Mouse (Mus musculus) testis, postnatal 14 days (tissue): Measurements from ENCODE around the gene Mtmr2.
A peak's percentile ranks its signal among the peaks of the same experiment; 100 is the strongest.

ENCODE experiments used
- DNase-seq: peaks from one replicate; pipeline ENCODE4 v3.0.0; 2021; ENCODE audit warnings: low spot score

Mtmr2 gene

GRCm38 (mm10) chr9:13807657-13808056 is 59.4 kb downstream of the Mtmr2 start:
- no peak for DNase-seq

- no peak for DNase-seq
Measured at GRCm38 (mm10) chr9:13809937-13810336, 61.7 kb downstream of the Mtmr2 start.

GRCm38 (mm10) chr9:13818369-13818768 is 70.2 kb downstream of the Mtmr2 start:
- DNase-seq: no peak

- DNase-seq: no peak
Measured at GRCm38 (mm10) chr9:13820774-13821173, 72.6 kb downstream of the Mtmr2 start.

GRCm38 (mm10) chr9:13825896-13826295 is 77.7 kb downstream of the Mtmr2 start:
- no peak for DNase-seq

- peak; percentile 82 for DNase-seq
Measured at GRCm38 (mm10) chr9:13826391-13826805, 78.2 kb downstream of the Mtmr2 start.

- DNase-seq: peak; percentile 97
Measured at GRCm38 (mm10) chr9:13826832-13827405, 78.7 kb downstream of the Mtmr2 start, which contains the start of gene Cep57. Gene Cep57, minus strand, starts transcription at chr9:13827107.

- DNase-seq: peak; percentile 100
Measured at GRCm38 (mm10) chr9:13827406-13828086, 79.3 kb downstream of the Mtmr2 start, which contains the start of gene Fam76b. Gene Fam76b, plus strand, starts transcription at chr9:13827716.

GRCm38 (mm10) chr9:13828087-13828441 is 79.9 kb downstream of the Mtmr2 start:
- no peak for DNase-seq

- DNase-seq: no peak
Measured at GRCm38 (mm10) chr9:13835256-13835655, 87.0 kb downstream of the Mtmr2 start.

- no peak for DNase-seq
Measured at GRCm38 (mm10) chr9:13836726-13837125, 88.5 kb downstream of the Mtmr2 start.

GRCm38 (mm10) chr9:13847591-13847990 is 99.4 kb downstream of the Mtmr2 start:
- DNase-seq: no peak

GRCm38 (mm10) chr9:13848481-13849480 is 100.6 kb downstream of the Mtmr2 start:
- no peak for DNase-seq

GRCm38 (mm10) chr9:13853876-13854275 is 105.7 kb downstream of the Mtmr2 start:
- no peak for DNase-seq
